Mouse (Mus musculus) ES-E14 (cell line): Measurements from ENCODE around the gene Cdk5rap3. TPM values are rescaled to one million over a fixed set of nuclear protein-coding genes. Genes with fewer than 3 reads are reported as not detected.

ENCODE experiments used
- DNase-seq: peaks from one replicate; pipeline ENCODE4 v3.0.0-alpha.2; 2013; ENCODE audit warnings: low read depth, low spot score
- H3K27ac ChIP-seq: 2 replicates; pipeline ENCODE4 v1.5.1; 2012; ENCODE audit warnings: low read depth, mild to moderate bottlenecking, low read length, moderate library complexity, mixed read lengths; ENCODE audit not compliant: poor library complexity, insufficient read depth, severe bottlenecking
- H3K36me3 ChIP-seq: 2 replicates; pipeline ENCODE4 v1.6.1; 2012; ENCODE audit warnings: mild to moderate bottlenecking, low read length, moderate library complexity, mixed read lengths; ENCODE audit not compliant: control insufficient read depth, poor library complexity, insufficient read depth, severe bottlenecking
- H3K4me1 ChIP-seq, 2 experiments: fragments of 150-350 bp in 1 of 2; sonication (generic) in 1 of 2; 2 replicates each; pipeline ENCODE4 v1.6.1; 2012; ENCODE audit warnings: low read length in 2 of 2, mild to moderate bottlenecking in 1 of 2, mixed read lengths in 1 of 2; ENCODE audit not compliant: control insufficient read depth in 2 of 2, insufficient read depth in 2 of 2, poor library complexity in 1 of 2
- H3K4me3 ChIP-seq, 2 experiments: fragments of 150-350 bp in 1 of 2; sonication (generic) in 1 of 2; 2 replicates each; pipeline ENCODE4 v1.5.1; 2012; ENCODE audit warnings: low read length in 2 of 2, low read depth in 1 of 2, mild to moderate bottlenecking in 1 of 2, mixed read lengths in 1 of 2; ENCODE audit not compliant: insufficient read depth in 1 of 2, poor library complexity in 1 of 2, severe bottlenecking in 1 of 2
- H3K9ac ChIP-seq: 2 replicates; pipeline ENCODE4 v1.6.1; 2012; ENCODE audit warnings: low read depth, mild to moderate bottlenecking, low read length, mixed read lengths; ENCODE audit not compliant: poor library complexity, insufficient read depth, severe bottlenecking
- H3K9me3 ChIP-seq: fragments of 150-350 bp; sonication (generic); 2 replicates; pipeline ENCODE4 v1.6.1; 2012; ENCODE audit warnings: low read depth, mild to moderate bottlenecking, low read length; ENCODE audit not compliant: control insufficient read depth, insufficient read depth
- CHD2 ChIP-seq: IDR thresholded peaks from 2 replicates; pipeline ENCODE4 v1.6.1; 2014; ENCODE audit warnings: mild to moderate bottlenecking, low read depth, low read length, inconsistent platforms
- HCFC1 ChIP-seq: IDR thresholded peaks from 2 replicates; pipeline ENCODE4 v1.6.1; 2012; ENCODE audit warnings: low read length, inconsistent platforms, borderline replicate concordance; ENCODE audit not compliant: insufficient read depth
- MAFK ChIP-seq: IDR thresholded peaks from 2 replicates; pipeline ENCODE4 v1.6.1; 2014; ENCODE audit warnings: mild to moderate bottlenecking, low read depth, low read length, inconsistent platforms; ENCODE audit not compliant: insufficient read depth
- ZC3H11A ChIP-seq: IDR thresholded peaks from 2 replicates; pipeline ENCODE4 v1.6.1; 2012; ENCODE audit warnings: low read depth, mild to moderate bottlenecking, inconsistent platforms, low read length, borderline replicate concordance
- ZNF384 ChIP-seq: IDR thresholded peaks from 2 replicates; pipeline ENCODE4 v1.6.1; 2012; ENCODE audit warnings: low read depth, low read length, inconsistent platforms
- in situ Hi-C, 2 experiments: fragments of 600-800 bp; cut with MboI; formaldehyde crosslinking; loops; one replicate each; pipeline ENCODE4 v1.15.1; 2025; ENCODE audit warnings: low sequenced_read_pairs in 2 of 2, inconsistent platforms in 1 of 2; ENCODE audit not compliant: unreplicated experiment in 2 of 2
- total RNA-seq: library from RNA; depleted of rRNA; stranded (reverse); fragments of 300-350 nt; gene quantifications from 2 replicates; pipeline ENCODE4 v1.2.3, GENCODE M21; 2012

Gene Cdk5rap3
- total RNA-seq, 1 experiment = 87.5 TPM

GRCm38 (mm10) chr11:96934921-96935356, 18.6 kb upstream of the Cdk5rap3 start:
- in situ Hi-C loops = no loop called here

DNA sequence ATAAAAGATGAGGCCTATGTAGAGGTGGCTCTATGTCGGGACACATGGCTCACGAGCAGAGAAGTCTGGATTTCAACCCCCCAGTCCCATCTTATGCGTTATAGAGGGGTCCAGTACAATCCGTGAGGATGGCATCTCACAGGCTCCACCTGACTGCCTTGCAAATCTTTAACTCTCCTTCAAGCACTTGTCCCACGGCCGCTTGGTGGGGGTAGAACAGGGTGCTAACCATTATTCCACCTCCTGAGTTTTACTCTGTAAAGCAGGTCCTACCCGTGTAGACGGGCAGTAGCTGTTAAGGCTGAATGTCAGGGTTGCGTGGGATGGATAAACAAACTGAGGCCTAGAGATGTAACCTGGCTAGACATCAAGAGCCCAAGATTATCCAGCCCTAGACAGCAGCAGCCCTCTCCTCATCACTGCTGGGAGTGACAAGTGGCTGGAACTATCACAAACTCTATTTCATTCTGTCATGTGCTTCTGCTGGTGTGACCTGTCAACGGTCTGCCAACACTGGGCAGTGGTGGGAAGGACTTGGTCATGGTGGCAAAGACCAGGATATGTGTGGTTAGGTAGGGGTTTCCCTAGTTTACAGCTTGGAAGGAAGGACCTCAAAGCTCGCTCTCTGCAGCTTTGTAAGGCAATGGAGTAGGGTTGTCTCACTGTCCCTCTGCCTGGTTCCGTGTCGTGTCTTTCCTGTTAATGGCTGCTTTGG, 17.4 kb upstream of the Cdk5rap3 start:
- in situ Hi-C loops = no loop called here
- TF ChIP-seq MAFK = no peak
- TF ChIP-seq CHD2 = no peak
- TF ChIP-seq HCFC1 = no peak
- no peak for TF ChIP-seq ZC3H11A
- Histone ChIP-seq H3K27ac (no peak overlapping the region), H3K36me3 (no peaks in the 10 kb centered on the region), H3K4me1 (peaks cover 4 to 20% of the 10 kb centered on the region in 2 experiments; a peak in 3 of 4 replicates), H3K4me3 (0 out of 4 replicates have a peak overlapping the region, but pooled peaks of 1 of the 2 experiments have one; percentile 64), H3K9me3 (no peaks in the 10 kb centered on the region), H3K9ac (no peak overlapping the region)
- DNase-seq = no peak

More at GRCm38 (mm10) chr11:96934921-96935356, 18.6 kb upstream of the Cdk5rap3 start:
- peak; percentile 99 for DNase-seq
- Histone ChIP-seq H3K4me3 (peak overlapping the region; percentile 46 to 64), H3K27ac (peak overlapping the region; percentile 11; the same call in 1 of the 2 replicates), H3K9me3 (no peaks in the 10 kb centered on the region), H3K4me1 (peaks cover 0 to 13% of the 10 kb centered on the region in 2 experiments; a peak in 2 of 4 replicates), H3K36me3 (no peaks in the 10 kb centered on the region), H3K9ac (peak overlapping the region; percentile 55)
- TF ChIP-seq ZNF384 (no peak), MAFK (no peak), CHD2 (no peak), ZC3H11A (no peak), HCFC1 (no peak)

- Histone ChIP-seq H3K4me1 (peaks cover 7 to 23% of the 10 kb centered on the region in 2 experiments), H3K9ac (0 out of 2 replicates have a peak overlapping the region, but pooled peaks have one; percentile 1), H3K27ac (no peak overlapping the region; the same call in 1 of the 2 replicates), H3K9me3 (no peaks in the 10 kb centered on the region), H3K4me3 (no peak overlapping the region), H3K36me3 (no peaks in the 10 kb centered on the region)
- in situ Hi-C loops = no loop called here
- no peak for DNase-seq
- TF ChIP-seq MAFK = no peak
- TF ChIP-seq HCFC1 = no peak
- TF ChIP-seq ZNF384 = no peak
- TF ChIP-seq CHD2 = no peak
- no peak for TF ChIP-seq ZC3H11A
Observed at GRCm38 (mm10) chr11:96931327-96932062, 15.2 kb upstream of the Cdk5rap3 start.

DNA sequence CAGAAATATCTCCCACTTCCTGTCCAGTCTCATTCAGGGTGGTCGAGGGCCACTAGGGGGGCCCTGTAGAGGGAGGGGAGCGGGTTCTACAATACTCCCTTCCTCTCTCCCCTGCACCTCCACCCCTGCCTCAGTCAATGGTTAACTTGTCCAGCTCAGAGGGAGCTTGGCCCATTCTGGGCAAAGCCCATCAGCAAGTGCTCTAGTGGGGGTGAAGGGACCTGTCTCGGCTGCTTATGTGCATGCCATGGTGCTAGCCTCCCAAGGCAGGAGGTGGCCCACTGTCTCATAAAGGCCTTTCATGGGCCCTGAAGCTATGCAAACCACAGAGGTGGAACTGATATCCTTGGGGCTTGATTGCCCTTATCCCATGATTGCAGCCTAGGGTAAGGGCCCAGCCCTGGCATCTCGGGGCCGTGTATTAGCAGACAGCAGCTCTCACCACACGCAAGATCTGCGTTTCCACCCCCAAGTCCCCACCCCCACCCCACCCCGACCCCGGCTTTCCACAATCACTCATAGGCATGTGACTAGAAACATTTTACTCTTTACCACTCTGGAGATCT, 13.6 kb upstream of the Cdk5rap3 start:
- H3K4me1 ChIP-seq = peaks cover 7 to 23% of the 10 kb centered on the region in 2 experiments
- no peak overlapping the region for H3K27ac ChIP-seq
- peak overlapping the region in 1 of 2 experiments; percentile 35; a peak in 1 of 4 replicates for H3K4me3 ChIP-seq
- in situ Hi-C loops = no loop called here
- no peaks in the 10 kb centered on the region for H3K36me3 ChIP-seq
- no peak overlapping the region for H3K9ac ChIP-seq
- no peak for DNase-seq
- no peaks in the 10 kb centered on the region for H3K9me3 ChIP-seq
- TF ChIP-seq MAFK = no peak
